Mouse (Mus musculus): ENCODE measurements at regions not wholly inside any gene's neighbourhood (a gene's known extent, or its start where the extent isn't known, plus 50 kb on each side); places are given as distances from the start of the nearest gene placed in this dataset.
A peak's percentile ranks its signal among the peaks of the same experiment; 100 is the strongest.

GRCm38 (mm10) chr6:67138302-67139011 is 99.5 kb upstream of the Serbp1 start:
- TF ChIP-seq CTCF (IDR thresholded peaks at IDR 0.05; ENCODE audit: low read depth) (0 out of 2 replicates have a peak, but pooled peaks have one; percentile 19), EP300 (IDR thresholded peaks at IDR 0.05; ENCODE audit: low read depth) (no peak)

Measured in liver, embryonic 14.5 days (tissue).